Comparison of ENCODE assay signal across 8 mouse cellular contexts in the genomic region with DNA sequence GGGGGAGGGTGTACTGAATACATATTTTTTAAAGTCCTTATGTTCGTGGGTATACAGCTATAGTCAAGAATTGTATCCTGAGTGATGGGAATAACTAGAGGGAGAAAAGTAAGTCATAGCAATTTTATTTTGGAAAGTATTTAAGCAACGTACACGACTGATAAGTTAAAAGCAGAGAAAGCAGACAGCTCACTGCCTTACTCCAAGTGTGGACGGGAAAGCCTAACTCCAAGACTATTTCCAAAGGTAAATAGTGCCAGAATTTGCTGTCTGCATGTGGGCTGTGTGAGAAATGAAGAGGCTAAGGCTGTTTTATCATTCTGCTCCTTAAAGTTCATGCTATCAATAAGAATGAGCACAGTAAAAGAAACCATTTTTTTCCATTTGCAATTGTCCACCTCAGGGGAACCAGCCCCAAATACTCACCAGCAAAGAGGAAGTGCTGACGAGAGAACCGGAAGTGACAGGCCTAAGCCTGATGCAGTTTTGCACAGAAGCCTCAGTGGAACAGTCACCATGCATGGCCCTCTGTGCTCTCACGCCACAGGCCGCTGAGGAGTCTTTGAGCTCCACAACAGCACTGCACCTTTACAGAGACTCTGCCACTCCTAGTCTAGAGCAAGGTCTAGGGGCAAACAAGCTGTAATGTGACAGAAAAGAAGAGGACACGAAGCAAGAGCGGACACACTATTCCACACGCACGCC. TPM values are rescaled to one million over a fixed set of nuclear protein-coding genes. Genes with fewer than 3 reads are reported as not detected.
A peak's percentile ranks its signal among the peaks of the same experiment; 100 is the strongest.
DNase-seq lines count a peak whose midpoint lies in the region; ATAC-seq and TF ChIP-seq lines count a peak whose summit lies in the region.

No protein-coding gene starts in this region.

- H3K27me3 ChIP-seq in embryonic facial prominence, embryonic 14.5 days (replicated peaks; ENCODE audit: control insufficient read depth, insufficient read depth, low read length), result no peaks in the 10 kb centered on the region
- no peaks in the 10 kb centered on the region for H3K27me3 ChIP-seq in liver, postnatal 0 days (ENCODE audit: insufficient read depth, low read length)

- H3K4me1 ChIP-seq in embryonic facial prominence, embryonic 14.5 days (ENCODE audit: control insufficient read depth, insufficient read depth, low read length), result peaks cover 6% of the 10 kb centered on the region
- 0 out of 2 replicates have a peak, but pooled peaks cover 4% of the 10 kb centered on the region for H3K4me1 ChIP-seq in liver, postnatal 0 days (ENCODE audit: insufficient read depth)

- 0 out of 2 replicates have a peak overlapping the region, but pooled peaks have one; percentile 15 for H3K27ac ChIP-seq in embryonic facial prominence, embryonic 14.5 days (replicated peaks; ENCODE audit: low read depth, low read length)
- peak overlapping the region; percentile 50 for H3K27ac ChIP-seq in liver, postnatal 0 days (ENCODE audit: low read depth)

- no peak for ATAC-seq in embryonic facial prominence, embryonic 14.5 days (ENCODE audit: low read depth)
- peak; percentile 54 for ATAC-seq in liver, postnatal 0 days
- no peak for ATAC-seq in cerebellum, adult (ENCODE audit: insufficient number of reproducible peaks, low FRiP score, low TSS enrichment)

- H3K9me3 ChIP-seq in embryonic facial prominence, embryonic 14.5 days (ENCODE audit: control insufficient read depth, low read length), result no peaks in the 10 kb centered on the region
- no peaks in the 10 kb centered on the region for H3K9me3 ChIP-seq in liver, postnatal 0 days (ENCODE audit: low read length)

- 60% methylated on average over 12 of the region's 12 CpGs for WGBS in embryonic facial prominence, embryonic 14.5 days
- WGBS in liver, postnatal 0 days (ENCODE audit: insufficient replicate concordance), result 56% methylated on average over 12 of the region's 12 CpGs

- H3K4me2 ChIP-seq in embryonic facial prominence, embryonic 14.5 days (ENCODE audit: low read depth, low read length), result no peak overlapping the region
- no peak overlapping the region for H3K4me2 ChIP-seq in liver, postnatal 0 days (ENCODE audit: low read depth, low read length)

- H3K36me3 ChIP-seq in embryonic facial prominence, embryonic 14.5 days (ENCODE audit: control insufficient read depth, insufficient read depth, low read length), result no peaks in the 10 kb centered on the region
- no peaks in the 10 kb centered on the region for H3K36me3 ChIP-seq in liver, postnatal 0 days (replicated peaks; ENCODE audit: insufficient read depth, low read length)

- TF ChIP-seq EP300 in liver, postnatal 0 days (IDR thresholded peaks at IDR 0.05; ENCODE audit: low read depth), result no peak

- TF ChIP-seq CTCF in liver, postnatal 0 days (IDR thresholded peaks at IDR 0.05; ENCODE audit: low read depth), result no peak

- peak; percentile 29 for DNase-seq in heart, adult 8-10 months (ENCODE audit: low spot score)
- no peak for DNase-seq in heart, postnatal 25 days (ENCODE audit: low spot score)
- peak; percentile 77 for DNase-seq in A20 (ENCODE audit: low read depth, low spot score)
- DNase-seq in embryonic facial prominence, embryonic 14.5 days (ENCODE audit: low spot score), result peak; percentile 25
- DNase-seq in liver, postnatal 0 days, result peak; percentile 61
- DNase-seq in right cerebral cortex, postnatal 14 days, result no peak
- no peak for DNase-seq in retina, postnatal 1 day

- no peak overlapping the region for H3K9ac ChIP-seq in embryonic facial prominence, embryonic 14.5 days (ENCODE audit: low read depth, low read length)
- no peak overlapping the region for H3K9ac ChIP-seq in liver, postnatal 0 days (replicated peaks)

- no peak overlapping the region for H3K4me3 ChIP-seq in embryonic facial prominence, embryonic 14.5 days (ENCODE audit: low read depth, low read length)
- no peak overlapping the region for H3K4me3 ChIP-seq in liver, postnatal 0 days (ENCODE audit: low read depth, low read length)

- intact Hi-C loops in heart, postnatal 25 days (cut with DNase I), result no loop called here

RNA-seq across cellular contexts. Expression of a gene that starts 18.0 kb away (rescaled TPM):
- total RNA-seq in heart, adult 8-10 months (2022), result 10 to 100 TPM in 1 of 4 experiments, 1 to 10 TPM in 3; 6.4 to 11.8 (median 8.7) TPM
- 10 to 100 TPM in 1 of 2 experiments, 1 to 10 TPM in 1; 8.6 to 10.4 TPM for total RNA-seq in heart, postnatal 25 days (2021)
- 69.6 and 79.1 TPM in 2 replicates for polyA plus RNA-seq in embryonic facial prominence, embryonic 14.5 days (2014; fragmentation: Nextera tagmentation; extraction: Ambion mirVana)
- polyA plus RNA-seq in liver, postnatal 0 days (2015; fragmentation: Nextera tagmentation; extraction: Ambion mirVana), result 25.6 and 26.4 TPM in 2 replicates

Comparison
In these comparisons a context has a peak if more than half of its experiments do, and no peak if none do; other contexts are left out.
1. DNase-seq: peak in heart, adult 8-10 months (single experiment), A20 (single experiment), embryonic facial prominence, embryonic 14.5 days (single experiment) and liver, postnatal 0 days (single experiment); none in heart, postnatal 25 days (single experiment), right cerebral cortex, postnatal 14 days (single experiment) and retina, postnatal 1 day (single experiment).